Mouse (Mus musculus) fat pad, adult 2 months (tissue): ENCODE measurements around the gene Tlk1.
"Not testable (repeated sequence)": the region's sequence is repeated elsewhere in the genome, so short reads cannot be mapped to it uniquely, and the experiment has no call there.

ENCODE experiments used
- DNase-seq: peaks from one replicate; pipeline ENCODE4 v3.0.0-alpha.2; 2011; ENCODE audit warnings: low read depth, low spot score; ENCODE audit errors: extremely low read depth

Tlk1 gene

DNA sequence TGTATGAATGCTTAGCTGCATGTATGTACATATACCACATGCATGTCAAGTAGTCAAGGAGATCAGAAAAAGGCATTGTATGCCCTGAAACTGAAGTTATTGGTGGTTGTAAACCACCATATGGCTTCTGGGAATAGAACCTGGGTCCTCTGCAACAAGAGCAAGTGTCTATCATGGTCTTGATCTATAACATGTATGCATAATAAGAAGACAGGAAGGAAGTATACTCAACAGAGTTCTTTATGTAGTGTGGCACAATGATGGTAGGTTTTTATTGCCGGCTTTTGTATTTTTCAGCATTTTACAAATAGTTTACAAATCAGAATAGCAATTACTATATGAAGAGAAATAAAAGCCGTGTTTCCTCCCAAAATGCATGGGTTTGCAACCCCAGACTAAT is 9.7 kb upstream of the Tlk1 start:
- DNase-seq: no peak

DNA sequence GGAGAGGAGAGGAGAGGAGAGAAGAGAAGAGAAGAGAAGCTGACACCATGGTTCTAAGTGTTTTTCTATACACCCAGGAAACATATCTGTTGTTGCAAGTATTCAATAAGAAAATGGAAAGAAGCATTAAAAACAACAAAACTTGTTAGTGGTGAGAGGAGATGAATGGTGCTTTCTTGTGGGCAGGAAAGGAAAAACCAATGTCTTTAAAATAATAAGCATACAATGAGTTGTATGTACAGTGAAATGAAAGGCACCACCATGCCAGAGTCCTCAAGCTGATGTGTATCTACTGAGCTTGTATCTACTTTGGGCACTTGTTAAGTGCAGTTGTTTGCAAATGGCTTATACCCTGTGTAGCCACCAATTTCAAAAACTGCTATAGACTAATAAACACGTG is 7.7 kb upstream of the Tlk1 start:
- DNase-seq: no peak

DNA sequence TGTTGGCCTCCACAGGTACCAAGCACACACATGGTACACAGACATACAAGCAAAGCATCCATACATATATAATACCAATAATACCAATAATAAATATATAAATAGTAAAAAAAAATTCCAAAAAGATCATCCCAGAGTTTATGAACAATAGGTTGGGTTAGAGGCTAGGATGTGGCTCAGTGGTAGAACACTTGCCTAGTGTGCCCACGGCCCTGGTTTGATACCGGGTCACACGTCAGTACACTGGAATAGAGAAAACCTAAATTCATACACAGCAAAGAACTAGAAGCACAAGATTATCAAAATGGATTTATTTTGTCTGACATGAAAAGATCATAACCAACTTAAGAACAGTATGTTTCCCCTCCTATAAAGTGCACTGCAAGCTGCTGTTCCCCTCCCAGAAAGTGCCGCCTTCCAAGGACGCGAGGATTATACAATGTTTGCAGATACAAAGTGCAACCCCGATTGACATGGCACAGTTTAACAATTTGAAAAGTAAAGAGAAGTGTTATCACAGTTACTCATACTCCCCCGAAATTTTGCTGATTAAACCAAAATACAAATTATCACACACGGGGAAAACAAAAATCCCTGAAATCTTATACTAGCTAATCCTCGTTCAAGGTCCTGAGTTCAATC is 6.3 kb upstream of the Tlk1 start:
- DNase-seq: no peak

DNA sequence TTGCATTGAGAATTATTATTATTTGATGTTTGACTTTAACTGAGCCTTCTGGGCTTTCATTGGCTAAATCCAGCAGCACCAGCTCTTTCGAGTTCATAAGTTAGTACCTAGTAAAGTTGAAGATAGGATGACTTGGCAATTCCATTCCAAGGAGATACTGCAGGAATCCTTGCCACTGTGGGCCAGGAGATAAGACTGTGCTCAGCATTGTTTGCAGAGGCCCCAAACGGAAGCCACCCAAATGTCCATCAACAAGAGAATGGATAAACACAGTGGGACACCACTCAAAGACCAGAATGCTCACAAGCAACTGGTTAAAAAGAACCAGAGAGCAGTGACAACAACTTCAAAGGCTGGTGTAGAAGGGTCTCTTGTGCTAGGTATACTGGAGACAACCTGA is 5.2 kb upstream of the Tlk1 start:
- no peak for DNase-seq

DNA sequence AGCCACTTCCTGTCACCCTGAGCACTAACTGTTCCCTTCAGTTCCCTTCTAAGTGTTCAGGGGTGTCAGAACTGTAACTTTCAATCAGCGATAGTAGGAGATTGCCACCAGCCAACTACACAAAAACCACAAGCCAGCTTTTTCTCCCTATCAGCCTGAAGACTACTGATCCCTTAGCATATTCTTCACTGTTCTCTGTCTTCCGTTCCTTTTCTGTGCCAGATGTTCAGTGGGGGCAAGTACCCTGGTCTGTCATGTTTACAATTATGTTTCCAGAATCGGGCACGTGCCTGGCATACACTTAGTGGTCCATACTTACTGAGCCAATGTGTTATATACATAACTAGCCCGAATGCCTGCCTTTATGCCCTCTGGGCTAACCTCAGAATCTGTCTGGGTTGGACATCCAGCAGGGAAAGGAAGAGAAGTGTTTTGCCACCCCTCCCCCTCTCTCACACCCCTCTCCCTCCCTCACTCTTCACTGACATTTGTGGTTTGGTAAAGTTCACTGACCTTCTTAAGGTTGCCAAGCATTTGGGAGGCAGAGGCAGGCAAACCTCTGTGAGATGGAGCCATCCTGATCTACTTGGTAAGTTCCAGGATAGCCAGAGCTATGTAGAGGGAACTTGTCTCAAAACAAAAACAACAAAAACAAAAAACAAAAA is 4.5 kb upstream of the Tlk1 start:
- DNase-seq: no peak

DNA sequence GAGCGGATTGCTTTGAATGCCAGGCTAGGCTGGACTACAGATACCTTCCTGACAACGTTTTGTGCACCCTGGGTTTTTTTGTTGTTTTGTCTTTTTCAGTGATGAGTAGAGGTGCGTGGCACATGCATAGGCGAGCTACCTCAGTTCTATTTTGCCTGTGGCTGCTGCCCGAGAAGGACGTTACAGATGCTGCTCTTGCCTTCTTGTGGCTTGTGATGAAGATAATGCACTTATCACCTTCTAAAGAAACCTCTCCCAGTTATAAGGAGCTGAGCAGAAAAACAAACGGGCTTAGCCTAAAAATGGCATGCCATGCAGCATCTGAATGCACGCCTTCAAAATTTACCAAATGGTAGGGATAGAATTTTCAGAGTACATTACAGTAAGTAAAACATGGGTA is 2.3 kb upstream of the Tlk1 start:
- no peak for DNase-seq

DNA sequence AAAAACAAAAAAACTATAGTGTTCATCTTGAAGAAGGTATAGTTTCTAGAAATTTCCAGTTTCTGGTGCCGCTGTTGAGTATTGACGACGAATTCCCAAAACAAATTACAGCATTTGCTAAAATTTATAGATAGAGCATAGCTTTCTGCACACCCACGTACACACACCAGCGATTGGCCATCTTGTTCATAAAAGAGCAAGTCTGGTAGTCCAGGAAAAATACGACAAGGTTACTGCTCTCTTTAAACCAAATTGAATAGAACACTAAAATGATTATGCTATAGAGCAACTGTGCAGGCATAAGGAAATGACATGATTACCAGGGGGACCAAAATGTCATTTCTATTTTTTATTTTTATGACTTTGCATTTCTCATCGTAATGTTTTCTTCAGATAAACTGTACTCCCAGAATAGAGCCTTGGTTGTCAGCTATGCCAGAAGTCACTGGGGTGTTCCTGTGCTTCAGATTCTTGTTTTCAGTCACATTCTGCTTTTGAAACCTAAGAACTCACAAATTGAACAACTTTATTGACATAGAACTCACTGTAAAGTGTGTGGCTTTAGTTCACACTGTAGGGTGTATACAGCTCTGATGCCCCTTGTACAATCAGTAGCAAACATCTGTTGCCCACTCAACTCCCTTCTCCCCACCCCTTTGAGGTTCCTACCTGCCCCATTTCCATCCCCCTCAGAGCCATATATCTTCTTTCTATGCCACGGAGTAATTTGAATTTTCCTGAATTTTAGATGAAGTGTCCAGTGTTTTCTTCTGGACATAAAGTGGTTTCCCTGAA is 1.1 kb upstream of the Tlk1 start:
- DNase-seq: no peak

DNA sequence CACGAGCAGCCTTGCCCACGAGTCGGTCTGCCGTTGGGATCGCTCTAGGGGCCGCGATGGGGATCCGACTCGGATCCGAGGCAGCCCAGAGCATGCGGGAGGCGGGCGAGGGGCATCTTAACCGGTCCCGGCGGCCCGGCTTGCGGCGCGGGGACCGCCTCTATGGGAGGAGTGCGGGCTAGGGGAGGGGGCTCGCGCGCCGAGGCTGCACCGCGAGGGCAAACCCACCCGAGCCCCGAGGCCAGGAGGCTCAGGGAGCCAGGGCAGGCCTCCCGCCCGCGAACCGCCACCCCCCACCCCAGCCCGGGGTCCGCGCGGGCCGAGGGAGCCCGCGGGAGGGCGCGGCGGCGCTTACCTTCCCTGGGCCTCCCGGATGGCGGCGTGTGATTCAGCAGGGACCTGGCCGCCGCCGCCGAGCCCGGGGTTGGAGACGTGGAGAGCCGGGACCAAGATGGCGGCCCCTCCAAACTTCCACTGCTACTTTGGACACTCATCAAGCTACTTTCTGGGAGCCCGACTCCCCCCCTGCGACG is 624 bp downstream of the Tlk1 start:
- DNase-seq: no peak

DNA sequence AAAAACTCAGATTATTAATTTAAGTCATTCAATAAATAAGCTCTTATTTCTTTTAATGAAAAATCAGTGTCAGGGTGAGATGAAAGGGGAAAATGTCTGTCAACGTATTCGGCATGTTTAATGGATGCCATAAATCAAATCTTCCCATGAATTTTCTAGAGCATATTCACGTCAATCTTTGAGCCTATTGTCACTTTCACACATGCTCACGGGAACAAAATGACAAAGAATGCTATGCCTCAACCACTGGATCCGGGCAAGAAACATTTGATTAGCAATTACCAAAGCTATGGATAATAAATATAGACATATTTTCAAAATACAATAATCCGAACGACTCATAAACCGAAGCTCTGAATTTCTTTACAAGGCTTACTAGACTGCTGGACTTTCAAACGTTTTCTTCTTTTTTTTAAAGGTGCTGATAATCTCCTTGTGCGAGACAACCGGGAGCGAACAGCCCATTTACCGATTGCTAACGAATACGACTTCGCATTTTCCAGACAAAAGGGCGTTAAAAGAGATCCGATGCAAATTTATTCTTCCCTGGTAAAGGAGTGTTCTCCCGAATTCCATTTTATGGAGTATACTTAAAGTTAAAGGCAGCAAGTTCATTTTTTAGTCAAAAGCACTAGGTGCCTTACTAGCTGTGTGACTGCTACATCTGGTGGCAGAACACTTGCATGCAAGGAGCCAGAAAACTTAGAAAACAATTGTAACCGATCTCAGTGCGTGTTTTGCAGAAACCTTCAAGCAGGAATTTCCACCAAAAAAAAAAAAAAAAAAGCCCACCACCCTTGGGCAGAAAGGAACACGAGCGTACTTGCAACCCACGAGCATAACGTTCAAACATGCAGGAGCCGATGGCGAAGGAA is 1.4 kb downstream of the Tlk1 start:
- DNase-seq: no peak

DNA sequence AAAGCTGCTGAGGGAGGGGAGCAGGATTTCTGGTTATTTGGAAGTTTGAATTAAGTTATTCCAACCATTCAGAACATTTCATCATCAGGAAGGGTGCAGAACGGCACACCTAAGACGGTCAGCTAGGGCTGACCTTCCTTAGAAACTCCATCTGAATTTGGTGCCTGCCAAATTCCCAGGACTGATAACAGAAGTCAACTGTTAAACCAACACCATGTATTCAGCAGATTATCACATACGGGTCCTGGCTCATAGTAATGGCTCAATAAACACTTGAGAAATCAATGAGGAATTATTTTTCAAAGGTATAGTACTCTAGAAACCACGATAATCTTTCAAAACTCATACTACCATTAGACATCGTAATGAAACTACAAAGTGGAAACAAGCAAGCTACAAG is 2.1 kb downstream of the Tlk1 start:
- DNase-seq: no peak

DNA sequence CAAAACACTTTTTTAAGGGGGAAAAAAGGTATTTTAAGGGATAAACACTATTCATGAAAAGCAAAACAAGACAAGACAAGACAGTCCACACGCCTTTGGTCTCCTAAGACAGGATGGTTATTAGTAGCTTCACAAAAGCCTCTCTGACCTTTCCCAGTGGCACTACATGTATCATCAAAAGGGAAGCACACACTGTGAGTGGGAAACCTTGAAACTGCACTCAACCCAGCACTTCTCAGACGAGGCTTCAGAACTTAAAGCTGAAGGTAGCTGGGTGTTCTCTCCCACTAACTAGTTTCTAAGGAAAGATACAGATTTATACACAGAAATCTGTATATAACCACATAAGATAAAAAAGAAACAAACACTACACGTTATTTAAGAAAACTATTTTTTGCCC is 8.6 kb downstream of the Tlk1 start:
- DNase-seq: no peak

DNA sequence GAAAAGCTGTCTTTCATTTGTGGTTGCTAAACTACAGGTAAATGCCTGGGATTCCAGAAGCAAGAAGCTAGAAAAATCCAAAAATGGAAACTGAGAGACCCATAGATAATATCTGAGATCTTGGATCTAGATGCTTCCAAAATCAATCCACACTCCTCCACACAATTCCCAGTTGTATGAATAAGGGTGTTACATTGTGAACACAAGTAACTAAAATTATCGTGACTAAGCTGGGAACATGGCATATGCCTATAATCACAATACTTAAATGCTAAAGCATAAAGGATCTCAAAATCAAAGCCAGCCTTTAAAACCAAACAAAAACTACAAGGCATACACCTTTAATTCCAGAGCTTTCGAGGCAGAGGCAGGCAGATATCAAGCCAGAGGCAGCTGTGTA is 9.5 kb downstream of the Tlk1 start:
- no peak for DNase-seq

DNA sequence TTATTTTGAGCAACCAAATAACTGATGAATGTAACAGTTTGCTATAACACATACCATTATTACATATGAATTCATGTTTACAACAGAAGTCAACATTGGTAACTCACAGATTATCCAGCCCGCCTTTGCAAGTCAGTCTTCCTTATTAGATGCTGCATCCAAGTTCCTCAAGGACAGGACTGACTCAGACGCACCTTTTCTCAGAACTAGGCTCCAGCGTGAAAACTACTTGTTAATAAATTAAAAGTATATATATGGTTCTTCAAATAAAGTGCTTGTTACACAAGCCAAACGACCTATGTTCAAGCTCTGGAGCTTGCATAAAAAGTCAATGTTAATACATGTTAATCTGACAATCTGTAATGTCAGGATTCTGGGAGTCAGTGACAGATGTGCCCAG is 11.9 kb downstream of the Tlk1 start:
- DNase-seq: no peak

DNA sequence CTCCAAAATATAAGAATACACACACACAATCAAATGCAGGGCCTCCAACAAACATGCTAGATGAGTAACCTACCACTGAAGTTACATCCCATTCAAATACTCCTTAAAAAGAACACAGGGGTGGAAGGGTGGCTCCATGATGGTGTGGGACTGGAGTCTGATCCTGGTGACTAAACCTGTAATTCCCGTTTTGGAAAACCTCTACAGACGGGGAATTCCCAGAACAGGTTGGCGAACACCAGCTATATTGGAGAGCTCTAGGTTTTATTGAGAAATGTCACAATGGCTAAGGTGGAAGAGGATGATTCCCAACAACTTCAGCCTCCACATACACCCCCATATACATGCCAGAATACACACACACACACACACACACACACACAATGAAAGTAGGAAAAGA is 14.1 kb downstream of the Tlk1 start:
- peak; percentile 65 for DNase-seq

DNA sequence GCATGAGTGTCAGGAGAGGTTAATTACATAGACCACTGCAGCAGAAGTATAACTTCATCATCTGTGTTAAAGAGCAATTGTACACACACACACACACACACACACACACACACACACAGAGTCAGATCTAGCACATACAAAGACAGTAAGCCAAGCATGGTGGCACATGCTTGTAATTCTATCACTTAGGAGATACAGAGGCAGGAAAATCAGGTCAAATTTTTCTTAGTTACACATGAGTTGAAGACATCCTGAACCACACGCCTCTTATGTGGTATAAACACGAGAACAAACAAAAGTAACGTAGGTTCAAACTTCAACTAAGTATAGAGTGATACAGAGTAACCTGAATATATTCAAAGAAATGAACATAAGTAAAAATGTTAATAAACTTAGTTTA is 15.6 kb downstream of the Tlk1 start:
- no peak for DNase-seq

DNA sequence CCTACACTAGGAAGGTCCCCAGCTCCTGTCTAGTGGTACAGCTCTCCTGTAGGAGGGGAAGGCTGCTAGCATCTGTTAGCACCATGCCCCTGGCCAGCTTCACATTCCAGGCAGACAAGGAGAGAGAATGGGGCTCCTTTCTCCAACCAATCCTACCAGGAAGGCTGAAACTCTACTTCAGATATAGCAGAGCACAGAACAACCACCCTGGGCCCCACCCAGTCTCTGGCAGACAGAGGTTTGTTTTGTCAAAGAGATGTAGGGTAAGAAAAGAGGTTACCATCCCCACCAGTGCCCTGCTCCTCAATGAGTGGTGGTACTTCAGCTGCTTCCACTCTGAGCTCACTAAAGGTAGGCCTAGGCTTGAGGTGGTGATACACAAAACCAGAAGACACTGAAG is 16.8 kb downstream of the Tlk1 start:
- no peak for DNase-seq

DNA sequence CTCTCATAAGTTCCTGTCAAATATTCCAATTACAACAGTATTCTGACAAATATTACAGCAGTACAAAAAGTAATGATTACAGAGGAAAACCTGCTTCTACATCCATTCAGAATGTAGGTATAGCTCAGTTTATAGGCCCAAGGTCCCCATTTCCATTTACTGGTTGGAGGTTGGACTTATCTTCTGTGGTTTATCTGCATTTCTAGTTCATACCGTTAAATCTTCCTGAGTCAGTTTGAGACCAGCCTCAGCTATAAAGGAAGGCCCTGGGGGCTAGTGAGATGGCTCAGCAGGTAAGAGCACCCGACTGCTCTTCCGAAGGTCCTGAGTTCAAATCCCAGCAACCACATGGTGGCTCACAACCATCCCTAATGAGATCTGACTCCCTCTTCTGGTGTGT is 17.9 kb downstream of the Tlk1 start:
- DNase-seq: not testable (repeated sequence)

DNA sequence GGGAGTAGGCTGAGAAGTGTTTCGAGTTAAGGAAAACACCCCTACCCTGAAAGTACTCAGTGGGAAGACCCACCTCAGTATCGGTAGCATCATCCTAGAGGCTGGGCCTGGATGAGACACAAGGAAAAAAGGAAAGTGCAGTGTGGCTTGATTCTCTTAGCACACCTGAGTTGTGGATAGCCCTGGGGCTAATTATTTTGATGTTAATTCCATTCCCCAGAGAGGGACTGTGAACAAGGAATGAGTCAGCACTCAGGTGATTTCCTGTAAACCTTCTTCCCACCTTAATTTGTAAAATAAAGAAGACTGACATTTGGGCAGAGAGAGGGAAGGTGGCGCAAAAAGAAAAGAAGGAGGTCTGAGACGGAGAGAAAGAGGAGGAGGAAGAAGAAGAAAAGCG is 19.5 kb downstream of the Tlk1 start:
- no peak for DNase-seq

DNA sequence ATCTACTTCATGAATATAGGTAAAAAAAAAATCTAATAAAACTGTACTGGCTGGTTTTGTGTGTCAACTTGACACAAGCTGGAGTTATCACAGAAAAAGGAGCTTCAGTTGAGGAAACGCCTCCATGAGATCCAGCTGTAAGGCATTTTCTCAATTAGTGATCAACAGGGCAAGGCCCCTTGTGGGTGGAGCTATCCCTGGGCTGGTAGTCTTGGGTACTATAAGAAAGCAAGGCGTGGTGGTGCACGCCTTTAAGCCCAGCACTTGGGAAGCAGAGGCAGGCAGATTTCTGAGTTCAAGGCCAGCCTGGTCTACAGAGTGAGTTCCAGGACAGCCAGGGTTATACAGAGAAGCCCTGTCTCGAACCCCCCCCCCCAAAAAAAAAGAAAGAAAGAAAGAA is 21.8 kb downstream of the Tlk1 start:
- DNase-seq: not testable (repeated sequence)

DNA sequence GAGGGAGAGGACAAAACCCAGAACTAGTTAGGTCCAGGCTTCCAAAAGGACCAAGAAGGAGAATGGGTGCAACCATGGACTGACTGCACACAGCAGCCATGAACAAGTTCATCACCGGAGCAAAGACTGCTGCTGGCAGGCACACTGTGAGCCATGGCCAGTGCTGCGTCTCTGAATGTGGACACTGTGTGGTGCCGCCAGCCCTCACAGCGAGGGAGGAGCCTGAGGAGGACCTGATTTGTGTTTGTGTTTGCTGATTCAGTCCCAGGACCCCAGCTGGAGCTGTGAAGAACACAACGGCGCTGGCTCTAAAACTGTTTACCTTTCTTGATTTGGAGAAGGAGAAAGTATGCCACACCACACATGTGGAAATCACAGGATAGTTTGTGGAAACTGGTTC is 22.9 kb downstream of the Tlk1 start:
- DNase-seq: no peak

DNA sequence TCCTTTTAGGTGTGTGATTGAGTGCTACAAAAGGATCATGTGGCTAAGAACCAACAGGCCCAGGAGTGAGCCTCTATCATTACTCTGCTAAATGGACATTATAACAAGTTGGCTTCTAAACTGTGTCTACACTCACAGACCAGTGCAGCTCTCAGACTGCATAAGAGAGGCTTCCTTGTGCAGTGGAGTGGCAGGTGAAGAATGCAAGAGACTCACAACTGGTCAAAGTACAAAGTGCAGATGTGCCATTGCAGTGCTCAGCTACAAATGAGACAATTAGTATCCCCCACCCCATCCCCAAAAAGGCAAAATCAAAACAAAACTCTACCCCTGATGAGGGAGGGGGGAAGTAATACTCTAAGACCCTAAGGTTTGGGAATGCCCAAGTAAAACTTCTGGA is 24.0 kb downstream of the Tlk1 start:
- DNase-seq: no peak
